Mouse (Mus musculus) kidney, postnatal 0 days (tissue): ENCODE data around the gene Pxmp4. TPM values are rescaled to one million over a fixed set of nuclear protein-coding genes. Genes with fewer than 3 reads are reported as not detected.
A peak's percentile ranks its signal among the peaks of the same experiment; 100 is the strongest.

Source experiments
- ATAC-seq: fragments of 200-750 bp; cut with Nextera tagmentation; replicated peaks from 2 replicates; pipeline ENCODE4 v1.8.0; 2017; ENCODE audit warnings: low read depth, moderate number of reproducible peaks, moderate TSS enrichment, moderate library complexity; ENCODE audit not compliant: low FRiP score
- DNase-seq: peaks from one replicate; pipeline ENCODE4 v3.0.0-alpha.2; 2016; ENCODE audit warnings: low spot score
- H3K27ac ChIP-seq: fragments of 300-500 bp; sonication (generic); 2 replicates; pipeline ENCODE4 v1.5.1; 2014; ENCODE audit warnings: mild to moderate bottlenecking
- H3K27me3 ChIP-seq: fragments of 300-500 bp; sonication (generic); 2 replicates; pipeline ENCODE4 v1.6.1; 2014; ENCODE audit warnings: low read length, mixed read lengths; ENCODE audit not compliant: insufficient read depth
- H3K36me3 ChIP-seq: fragments of 300-500 bp; sonication (generic); 2 replicates; pipeline ENCODE4 v1.6.1; 2014; ENCODE audit warnings: low read length, mixed read lengths; ENCODE audit not compliant: insufficient read depth
- H3K4me1 ChIP-seq: fragments of 300-500 bp; sonication (generic); replicated peaks from 2 replicates; pipeline ENCODE4 v1.6.1; 2014; ENCODE audit warnings: antibody characterized with exemption, low read length, mixed read lengths; ENCODE audit not compliant: insufficient read depth
- H3K4me2 ChIP-seq: fragments of 300-500 bp; sonication (generic); 2 replicates; pipeline ENCODE4 v1.6.1; 2014; ENCODE audit warnings: mild to moderate bottlenecking, low read length, moderate library complexity, mixed read lengths
- H3K4me3 ChIP-seq: fragments of 300-500 bp; sonication (generic); replicated peaks from 2 replicates; pipeline ENCODE4 v1.5.1; 2014; ENCODE audit warnings: low read depth, low read length
- H3K9ac ChIP-seq: fragments of 300-500 bp; sonication (generic); 2 replicates; pipeline ENCODE4 v1.6.1; 2014; ENCODE audit warnings: low read depth, low read length
- H3K9me3 ChIP-seq: fragments of 300-500 bp; sonication (generic); replicated peaks from 2 replicates; pipeline ENCODE4 v1.6.1; 2016; ENCODE audit warnings: low read length, inconsistent platforms, mixed read lengths
- CTCF ChIP-seq: IDR thresholded peaks from 2 replicates; pipeline ENCODE4 v1.5.1; 2016; ENCODE audit warnings: antibody characterized with exemption, low read depth, mild to moderate bottlenecking, moderate library complexity
- WGBS: fragments of 180-500 bp; shearing (Covaris S2); extraction: QIAGEN DNeasy Blood & Tissue Kit; methylation state at CpG from one replicate; pipeline ENCODE4 v1.1.7; 2014; 5-methylcytosine and 5-hydroxymethylcytosine counted together
- polyA plus RNA-seq: library from polyadenylated mRNA; unstranded; fragments of >200 nt; fragmentation: Nextera tagmentation; extraction: Ambion mirVana; gene quantifications from 2 replicates; pipeline ENCODE4 v1.2.1, GENCODE M21; 2015

Gene Pxmp4
- polyA plus RNA-seq, 1 experiment from 2014 or later, result 37.9 TPM

DNA sequence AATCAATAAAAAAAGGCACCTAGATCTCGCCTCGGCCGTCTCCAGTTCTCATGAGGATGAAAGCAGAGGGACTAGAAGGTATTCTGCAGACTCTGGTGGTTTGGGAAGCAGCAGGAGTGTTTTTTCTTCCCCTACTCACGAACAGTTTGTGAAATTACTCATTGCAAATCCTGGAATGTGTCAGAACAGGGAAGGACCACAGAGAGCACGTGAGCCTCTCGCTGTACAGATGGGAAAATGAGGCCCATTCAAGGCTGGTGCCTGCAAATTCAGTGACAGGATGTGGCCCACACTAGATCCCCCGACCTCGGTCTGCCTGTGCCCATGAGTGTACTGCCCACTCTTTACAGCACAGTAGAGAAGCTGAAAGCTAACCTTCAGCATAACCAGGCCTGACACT, 31.5 kb downstream of the Pxmp4 start:
- 74% methylated on average over 8 of the region's 8 CpGs for WGBS
- Histone ChIP-seq H3K4me2 (no peak overlapping the region), H3K4me3 (no peak overlapping the region), H3K27ac (no peak overlapping the region), H3K27me3 (no peaks in the 10 kb centered on the region), H3K9me3 (no peaks in the 10 kb centered on the region), H3K4me1 (peaks cover 17% of the 10 kb centered on the region), H3K9ac (no peak overlapping the region), H3K36me3 (no peaks in the 10 kb centered on the region)
- ATAC-seq, result no peak
- DNase-seq, result no peak
- TF ChIP-seq CTCF, result no peak

DNA sequence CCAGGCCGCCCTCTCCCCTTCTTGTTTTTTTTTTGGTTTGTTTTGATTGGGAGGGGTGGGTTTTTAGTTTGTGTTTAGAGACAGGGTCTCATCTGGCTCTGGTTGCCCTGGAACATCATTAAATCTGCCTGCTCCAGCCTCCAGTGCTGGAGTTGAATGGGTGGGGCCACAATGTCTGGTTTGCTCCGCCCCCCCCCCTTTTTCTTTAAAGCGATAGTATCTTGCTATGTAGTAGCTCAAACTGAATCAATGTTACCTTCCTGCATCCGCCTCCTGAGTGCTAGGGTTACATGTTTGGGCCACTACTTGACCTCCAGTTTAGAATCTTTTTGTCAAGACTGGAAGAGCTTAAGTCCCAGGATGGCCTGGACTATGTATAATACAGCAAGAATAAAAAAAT, 32.2 kb downstream of the Pxmp4 start:
- Histone ChIP-seq H3K4me2 (no peak overlapping the region), H3K4me1 (peaks cover 17% of the 10 kb centered on the region), H3K9ac (no peak overlapping the region), H3K4me3 (no peak overlapping the region), H3K27me3 (no peaks in the 10 kb centered on the region), H3K36me3 (no peaks in the 10 kb centered on the region), H3K27ac (no peak overlapping the region), H3K9me3 (no peaks in the 10 kb centered on the region)
- ATAC-seq, result no peak
- WGBS, result 85% methylated on average over 4 of the region's 4 CpGs
- no peak for DNase-seq
- TF ChIP-seq CTCF, result no peak

DNA sequence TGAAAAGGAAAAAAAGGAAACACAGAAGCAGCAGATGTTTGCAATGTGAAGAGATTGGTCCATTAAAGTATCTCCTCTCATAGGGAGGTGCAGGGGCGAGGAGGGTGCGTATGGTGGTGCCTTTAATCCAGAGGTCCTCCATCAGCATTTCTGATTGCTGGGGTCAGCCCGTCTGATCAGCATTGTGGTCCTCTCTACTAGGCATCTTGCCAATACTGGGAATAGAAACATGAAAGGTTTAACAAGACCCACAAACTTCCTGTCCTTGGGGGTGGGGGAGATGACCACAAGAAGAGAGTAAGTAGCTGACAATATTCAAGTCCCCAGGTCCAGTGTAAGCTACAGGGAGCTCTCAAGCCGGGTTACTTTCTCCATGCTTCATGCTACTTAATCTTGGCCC, 32.8 kb downstream of the Pxmp4 start:
- Histone ChIP-seq H3K36me3 (no peaks in the 10 kb centered on the region), H3K27me3 (no peaks in the 10 kb centered on the region), H3K9ac (no peak overlapping the region), H3K9me3 (no peaks in the 10 kb centered on the region), H3K4me2 (peak overlapping the region; percentile 91), H3K4me1 (peaks cover 17% of the 10 kb centered on the region), H3K4me3 (no peak overlapping the region), H3K27ac (no peak overlapping the region)
- ATAC-seq (no peak), DNase-seq (no peak)
- no peak for TF ChIP-seq CTCF
- 63% methylated on average over 4 of the region's 4 CpGs for WGBS

DNA sequence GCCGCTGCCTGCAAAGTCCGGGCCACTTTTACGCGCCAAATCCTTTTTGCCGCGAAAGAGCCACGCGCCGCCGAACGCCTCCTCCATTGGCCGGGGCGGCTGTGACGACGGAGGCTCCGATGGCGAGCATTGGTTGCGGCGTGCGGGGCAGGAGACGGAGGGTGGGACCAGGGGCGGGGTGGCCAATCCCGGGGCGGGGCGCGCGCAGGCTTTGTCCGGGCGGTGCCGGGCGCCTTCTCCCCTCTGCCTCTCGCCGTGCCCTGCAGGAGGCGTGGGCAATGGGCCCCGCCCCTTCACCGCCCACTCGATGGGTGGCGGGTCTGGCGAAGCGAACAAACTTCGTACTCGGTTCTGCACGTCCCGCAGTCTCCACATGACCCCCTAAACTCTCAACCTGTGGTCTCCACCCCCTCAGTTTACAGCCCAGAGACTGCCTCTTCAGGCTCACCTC, 33.6 kb downstream of the Pxmp4 start, which contains the start of gene E2f1:
Gene E2f1, minus strand, starts transcription at position 57 of the 451 bp plus-strand sequence.
- peak; percentile 33; the same call in 1 of the 2 replicates for TF ChIP-seq CTCF

GRCm38 (mm10) chr2:154569071-154569748, 34.3 kb downstream of the Pxmp4 start:
- Histone ChIP-seq H3K9me3 (no peaks in the 10 kb centered on the region), H3K4me3 (peak overlapping the region; percentile 84), H3K27me3 (no peaks in the 10 kb centered on the region), H3K36me3 (no peaks in the 10 kb centered on the region), H3K4me2 (peak overlapping the region; percentile 91), H3K9ac (peak overlapping the region; percentile 77), H3K4me1 (peaks cover 17% of the 10 kb centered on the region), H3K27ac (peak overlapping the region; percentile 77)
- WGBS, result under 1% methylated on average over 50 of the region's 70 CpGs
- no peak for TF ChIP-seq CTCF
- peak; percentile 68 for ATAC-seq
- DNase-seq, result peak; percentile 58

More for the DNA sequence above, 33.6 kb downstream of the Pxmp4 start, which contains the start of gene E2f1:
- DNase-seq, result peak; percentile 98
- Histone ChIP-seq H3K4me1 (peaks cover 17% of the 10 kb centered on the region), H3K4me2 (peak within 1 kb of the TSS; percentile 91), H3K27ac (peak within 1 kb of the TSS; percentile 77), H3K9me3 (no peaks in the 10 kb centered on the region), H3K9ac (peak within 1 kb of the TSS; percentile 77), H3K36me3 (no peaks in the 10 kb centered on the region), H3K27me3 (no peaks in the 10 kb centered on the region), H3K4me3 (peak within 1 kb of the TSS; percentile 84)
- 0% methylated on average over 33 of the region's 44 CpGs for WGBS
- ATAC-seq, result peak; percentile 98

DNA sequence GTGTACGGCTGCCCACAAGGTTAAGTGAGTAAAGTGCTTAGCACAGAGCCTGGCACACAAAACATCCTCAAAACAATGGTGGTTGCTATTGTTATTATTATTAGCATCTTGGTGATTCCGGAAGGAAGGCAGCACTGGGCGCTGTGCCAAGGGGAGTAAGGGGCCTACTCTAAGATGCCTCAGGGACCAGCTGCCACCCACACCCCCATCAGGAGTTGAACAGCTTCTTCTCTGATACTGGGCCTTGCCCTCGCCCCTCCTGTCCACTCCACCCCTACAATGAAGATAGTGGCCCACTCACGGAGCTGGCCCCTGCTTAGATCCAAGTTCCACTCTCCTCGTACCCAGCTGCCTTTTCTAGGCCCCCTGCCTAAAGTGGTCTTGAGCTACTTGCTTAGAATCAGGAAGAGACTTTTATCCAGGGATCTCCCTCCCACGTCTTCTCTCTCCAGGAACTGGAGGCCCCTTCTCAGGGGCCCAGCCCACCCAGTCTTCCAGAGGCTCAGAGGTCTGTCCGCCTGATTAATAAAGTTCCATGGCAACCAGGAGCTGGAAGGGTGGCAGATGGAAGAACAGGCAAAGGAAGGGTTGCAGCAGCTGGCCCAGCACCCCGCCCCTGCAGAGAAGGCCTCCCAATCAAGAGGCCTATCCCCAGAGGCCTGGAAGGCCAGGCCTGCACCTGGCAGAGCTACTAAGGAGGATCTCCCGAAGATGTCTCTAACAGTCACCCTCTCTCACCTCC, 35.0 kb downstream of the Pxmp4 start:
- H3K4me2 ChIP-seq, result peak overlapping the region; percentile 91
- TF ChIP-seq CTCF, result no peak
- H3K27ac ChIP-seq, result peak overlapping the region; percentile 77
- H3K4me1 ChIP-seq, result peaks cover 17% of the 10 kb centered on the region
- no peaks in the 10 kb centered on the region for H3K27me3 ChIP-seq
- WGBS, result 20% methylated on average over 10 of the region's 10 CpGs
- peak overlapping the region; percentile 77 for H3K9ac ChIP-seq
- peak overlapping the region; percentile 84 for H3K4me3 ChIP-seq
- ATAC-seq (no peak), DNase-seq (peak; percentile 52)
- no peaks in the 10 kb centered on the region for H3K36me3 ChIP-seq
- H3K9me3 ChIP-seq, result no peaks in the 10 kb centered on the region
